Mouse (Mus musculus) right cerebral cortex, adult 18-20 months (tissue): ENCODE data around the gene Scarf1.

Source experiments
- DNase-seq: peaks from one replicate; pipeline ENCODE4 v3.0.0; 2022; ENCODE audit warnings: mixed read lengths

The Scarf1 gene

DNA sequence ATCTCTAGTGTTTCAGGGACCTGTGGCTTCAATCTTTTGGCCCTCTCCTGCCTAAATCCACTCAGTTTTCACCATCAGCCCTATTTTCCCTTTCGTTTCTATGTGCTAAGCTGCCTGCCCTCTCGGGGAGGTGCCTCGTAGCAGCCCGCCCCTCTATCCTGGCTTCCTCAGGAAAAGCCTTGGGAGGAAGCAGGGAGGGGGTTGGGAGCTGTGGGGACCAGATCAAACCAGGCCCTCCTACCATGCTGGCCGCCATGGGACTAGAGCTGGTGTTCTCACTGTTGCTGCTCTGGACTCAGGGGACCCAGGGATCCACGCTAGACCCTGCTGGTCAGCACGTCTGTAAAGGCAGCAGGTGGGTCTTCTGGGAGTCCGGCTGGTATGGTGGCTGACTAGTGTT is at the start of gene Scarf1:
Gene Scarf1 (plus strand): TSS at position 205 of the 400 bp plus-strand sequence.
- DNase-seq, result no peak

DNA sequence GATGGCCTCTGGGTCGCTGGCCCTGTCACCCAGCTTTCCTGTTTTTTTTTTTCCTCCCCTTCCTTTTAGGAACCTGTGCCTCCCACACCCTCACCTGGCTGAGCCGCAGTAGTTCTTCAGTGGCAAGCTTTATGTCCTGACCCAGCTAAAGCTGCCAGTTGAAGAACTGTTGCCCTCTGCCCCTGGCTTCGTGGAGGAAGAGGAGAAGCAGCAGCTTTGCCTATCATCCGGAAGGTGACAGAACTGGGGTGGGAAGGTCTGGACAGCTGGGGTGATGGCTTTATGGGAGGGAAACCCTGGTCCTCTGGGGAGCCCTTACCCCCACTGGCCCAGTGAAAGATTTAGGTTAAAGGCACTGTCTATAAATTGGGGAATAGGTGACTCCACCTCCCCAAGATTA is 49.7 kb upstream of the Scarf1 start:
- DNase-seq, result no peak

DNA sequence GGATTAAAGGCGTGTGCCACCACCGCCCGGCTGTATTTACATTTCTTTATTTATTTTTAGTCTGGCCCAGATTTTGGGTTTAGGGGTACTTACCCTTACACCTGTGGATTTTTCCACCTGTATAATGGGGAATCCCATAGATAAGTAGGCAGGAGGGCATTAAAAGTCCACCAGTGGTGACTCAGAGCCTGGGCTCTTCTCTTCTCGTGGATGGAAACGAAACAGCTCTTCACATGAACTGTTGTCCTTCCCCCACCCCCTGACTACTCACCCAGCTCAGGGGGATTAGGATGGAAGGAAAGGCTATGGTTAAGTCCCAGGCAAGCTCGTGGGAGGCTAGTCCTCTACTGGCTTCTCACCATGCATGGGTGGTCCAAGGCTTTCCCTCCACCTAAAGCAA is 48.9 kb upstream of the Scarf1 start:
- DNase-seq, result no peak

DNA sequence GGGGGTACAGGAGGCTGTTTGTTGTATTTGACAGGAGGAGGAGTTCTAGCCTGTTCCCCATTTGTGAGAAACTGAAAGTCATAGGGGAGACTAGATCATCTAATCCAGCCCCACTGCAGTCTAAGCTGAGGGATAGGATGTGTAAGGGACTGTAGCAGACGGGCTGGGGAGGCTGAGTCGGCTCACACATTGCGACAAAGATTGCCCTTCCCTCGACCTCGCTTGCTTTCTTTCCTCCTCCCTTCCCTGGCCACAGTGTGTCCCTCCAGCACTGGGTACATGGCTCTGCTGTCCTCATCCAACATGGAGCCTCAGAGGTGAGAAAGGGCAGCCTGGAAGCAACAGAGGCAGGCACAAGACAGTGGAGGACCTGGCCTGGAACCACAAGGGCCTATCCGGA is 48.3 kb upstream of the Scarf1 start:
- no peak for DNase-seq

DNA sequence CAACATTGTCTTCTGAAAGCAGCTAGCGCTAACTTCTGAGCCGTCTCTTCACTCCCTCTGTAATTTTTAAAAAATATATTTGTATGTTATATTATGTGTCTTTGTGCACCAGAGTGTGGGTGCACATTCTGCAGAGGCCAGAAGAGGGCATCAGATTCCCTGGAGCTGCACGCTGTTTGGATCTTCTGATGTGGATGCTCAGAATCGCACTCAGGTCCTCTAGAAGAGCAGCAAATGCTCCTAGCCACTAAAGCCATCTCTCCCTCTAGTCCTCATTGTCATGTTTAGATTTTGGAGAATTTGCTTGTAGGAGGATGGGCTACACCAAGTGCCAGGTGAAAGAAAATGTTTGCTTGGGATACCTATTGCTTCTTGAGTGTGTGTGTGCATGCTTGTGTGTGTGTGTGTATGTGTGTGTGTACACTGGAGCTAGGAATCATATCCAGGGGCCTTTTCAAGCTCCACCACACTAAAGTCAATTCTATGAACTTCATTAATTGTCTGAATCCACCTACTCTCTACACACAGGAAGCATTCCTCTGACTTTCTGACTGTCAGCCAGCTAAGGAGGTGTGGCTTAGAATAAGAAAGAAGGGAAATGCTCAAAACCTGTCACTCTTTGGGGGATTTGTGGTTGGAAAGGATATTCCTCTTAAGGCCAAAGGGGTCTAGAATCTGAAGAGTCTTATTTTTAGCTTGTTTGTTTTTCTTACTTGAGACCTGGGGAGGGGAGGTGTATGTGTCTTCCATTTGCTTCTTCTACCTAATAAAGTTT is 46.4 kb upstream of the Scarf1 start:
- DNase-seq, result no peak

DNA sequence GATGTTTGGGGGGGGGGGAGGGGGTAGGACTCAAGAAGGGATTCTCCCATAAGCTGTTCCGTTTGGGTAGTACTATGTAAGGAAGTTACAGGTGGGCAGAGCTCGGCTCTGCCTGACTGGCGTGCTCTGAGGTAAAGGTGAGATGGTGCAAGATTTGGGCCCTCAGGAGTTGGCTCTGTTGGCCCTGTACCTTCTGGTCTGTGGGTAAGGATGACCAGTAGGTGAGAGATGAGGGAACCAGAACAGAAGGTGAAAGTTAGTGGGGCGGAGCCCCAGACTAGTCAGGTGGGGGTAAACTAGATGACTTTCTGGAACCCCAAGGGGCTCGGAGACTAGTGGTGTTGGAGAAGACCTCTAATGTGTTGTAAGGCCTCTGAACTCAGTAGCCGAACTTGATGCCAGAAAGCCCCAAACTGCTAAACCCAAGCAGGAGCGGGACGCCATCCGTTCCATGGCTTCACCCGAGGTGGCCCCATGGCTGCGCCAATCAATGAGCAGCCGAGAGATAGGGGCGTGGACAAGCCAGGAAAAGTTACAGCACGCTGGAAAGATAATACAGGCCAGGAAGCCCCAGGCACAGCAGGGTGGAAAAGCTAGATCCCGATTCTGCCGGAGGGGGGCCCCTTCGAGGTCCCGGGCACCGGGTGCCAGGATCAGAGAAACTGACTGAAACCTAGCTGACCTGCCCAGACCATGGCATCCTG is 45.7 kb upstream of the Scarf1 start:
- no peak for DNase-seq

DNA sequence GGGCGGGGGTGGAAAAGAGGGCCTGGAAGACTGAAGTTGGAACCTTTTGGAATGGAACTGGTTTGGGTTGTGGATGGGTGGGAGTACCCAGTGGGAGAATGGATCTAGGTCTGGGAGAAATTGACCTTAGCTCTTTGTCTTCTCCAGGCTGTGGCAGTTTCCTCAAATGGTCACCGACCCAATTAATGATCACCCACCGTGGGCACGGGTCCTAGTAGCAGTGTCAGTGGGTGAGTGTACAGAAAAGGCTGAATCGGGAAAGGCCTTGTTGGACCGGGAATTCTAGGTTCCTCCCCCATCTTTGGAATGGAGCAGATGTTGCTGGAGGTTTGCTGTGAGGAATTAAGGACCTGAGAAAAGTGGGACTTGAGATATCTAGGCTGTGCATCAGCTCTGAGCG is 44.9 kb upstream of the Scarf1 start:
- no peak for DNase-seq

DNA sequence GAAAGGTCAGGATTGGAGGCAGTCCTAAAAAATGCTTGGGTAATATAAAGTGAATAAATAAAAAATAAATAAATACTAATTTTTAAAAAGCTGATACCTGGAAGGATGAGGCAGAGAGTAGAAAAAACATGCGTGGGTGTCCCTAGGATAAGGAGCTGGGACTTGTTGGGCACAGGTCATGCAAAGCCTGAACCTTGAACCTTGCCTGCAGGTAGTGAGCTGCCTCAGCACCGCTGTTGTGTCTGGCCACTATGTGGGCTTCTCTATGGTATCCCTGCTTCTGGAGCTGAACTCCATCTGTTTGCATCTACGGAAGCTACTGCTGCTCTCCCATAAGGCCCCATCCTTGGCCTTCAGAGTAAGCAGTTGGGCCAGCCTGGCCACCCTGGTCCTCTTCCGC is 44.1 kb upstream of the Scarf1 start:
- no peak for DNase-seq

DNA sequence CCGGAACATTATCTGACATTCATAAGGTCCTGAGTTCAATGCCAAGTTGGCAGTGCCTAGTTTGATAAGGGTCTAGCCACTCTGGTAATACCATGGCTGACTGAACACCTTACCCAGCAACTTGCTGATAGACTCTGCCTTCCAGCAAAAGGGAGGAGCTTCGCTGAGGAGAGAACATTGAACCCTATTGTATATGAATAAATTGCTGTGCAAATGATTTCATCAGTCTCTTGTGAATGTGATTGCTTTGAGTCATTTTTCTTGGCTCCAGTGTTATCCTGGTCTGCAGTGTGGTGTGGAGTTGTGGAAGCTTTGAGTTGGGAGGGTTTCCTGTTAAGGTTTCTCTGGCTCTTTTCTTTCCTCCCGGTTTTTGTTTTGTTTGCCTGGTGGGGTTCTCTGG is 42.7 kb upstream of the Scarf1 start:
- no peak for DNase-seq

DNA sequence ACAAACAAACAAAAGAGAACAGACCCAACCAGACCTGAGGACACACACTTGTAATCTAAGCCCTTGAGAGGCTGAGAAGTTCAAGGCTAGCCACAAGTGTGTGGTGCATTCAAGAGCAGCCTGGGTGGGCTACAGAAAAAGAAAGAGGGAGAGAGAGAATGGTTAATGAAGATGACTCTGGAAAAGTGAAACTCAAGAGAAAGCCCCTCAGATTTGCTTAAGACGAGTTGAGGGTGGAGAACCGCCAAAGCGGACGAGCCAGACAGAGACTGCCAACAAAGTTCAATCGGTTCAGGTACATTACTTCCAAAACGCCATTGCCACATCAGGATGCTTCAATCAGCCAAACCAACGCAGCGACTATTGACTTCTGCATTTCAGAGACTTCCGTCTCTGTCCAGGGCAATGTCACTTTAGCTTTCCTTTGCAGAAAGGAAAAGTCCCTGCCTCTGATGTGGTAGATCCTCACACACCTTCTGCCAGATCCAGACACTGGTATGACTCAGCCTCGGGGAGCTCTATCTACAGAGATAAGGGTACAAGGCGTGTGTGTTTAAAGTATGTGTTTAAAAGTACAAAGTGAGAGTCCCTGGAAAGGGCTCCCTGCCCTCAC is 40.8 kb upstream of the Scarf1 start:
- no peak for DNase-seq

DNA sequence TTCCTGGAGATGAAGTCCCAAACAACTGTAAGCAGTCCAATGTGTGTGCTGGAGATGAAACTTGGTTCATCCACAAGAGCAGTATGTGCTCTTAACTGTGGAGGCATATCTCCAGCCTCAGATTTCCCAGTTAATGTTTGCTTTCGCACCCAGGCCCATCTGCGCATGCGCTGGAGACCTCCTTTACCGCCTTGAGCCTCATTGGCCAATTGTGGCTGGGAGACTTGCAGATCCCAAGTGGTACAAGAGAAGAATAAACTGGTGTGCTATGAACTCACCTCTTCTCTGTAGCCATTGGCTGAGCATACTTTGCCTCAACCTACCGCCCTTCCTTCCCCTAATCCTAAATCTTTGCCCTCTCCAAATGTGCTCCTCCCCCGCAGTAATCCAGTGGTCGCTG is 40.0 kb upstream of the Scarf1 start:
- DNase-seq, result no peak

DNA sequence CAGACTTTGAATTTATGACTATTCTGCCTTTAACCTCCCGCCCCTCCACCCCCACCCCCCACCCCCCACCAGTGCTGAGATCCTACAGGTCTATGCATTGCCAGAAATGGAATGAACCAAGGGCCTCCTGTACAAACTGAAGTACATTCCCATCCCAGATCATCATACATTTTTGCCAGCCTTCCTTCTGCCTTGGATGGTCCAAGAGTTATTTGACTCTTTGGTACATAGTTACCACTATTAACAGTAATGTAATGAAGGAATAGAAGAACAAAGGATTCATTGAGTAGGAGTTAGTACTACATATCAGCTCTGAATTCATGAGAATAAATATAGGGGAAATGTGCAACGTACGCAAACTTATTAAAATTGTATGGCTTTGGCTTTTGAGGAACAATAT is 27.1 kb upstream of the Scarf1 start:
- no peak for DNase-seq

DNA sequence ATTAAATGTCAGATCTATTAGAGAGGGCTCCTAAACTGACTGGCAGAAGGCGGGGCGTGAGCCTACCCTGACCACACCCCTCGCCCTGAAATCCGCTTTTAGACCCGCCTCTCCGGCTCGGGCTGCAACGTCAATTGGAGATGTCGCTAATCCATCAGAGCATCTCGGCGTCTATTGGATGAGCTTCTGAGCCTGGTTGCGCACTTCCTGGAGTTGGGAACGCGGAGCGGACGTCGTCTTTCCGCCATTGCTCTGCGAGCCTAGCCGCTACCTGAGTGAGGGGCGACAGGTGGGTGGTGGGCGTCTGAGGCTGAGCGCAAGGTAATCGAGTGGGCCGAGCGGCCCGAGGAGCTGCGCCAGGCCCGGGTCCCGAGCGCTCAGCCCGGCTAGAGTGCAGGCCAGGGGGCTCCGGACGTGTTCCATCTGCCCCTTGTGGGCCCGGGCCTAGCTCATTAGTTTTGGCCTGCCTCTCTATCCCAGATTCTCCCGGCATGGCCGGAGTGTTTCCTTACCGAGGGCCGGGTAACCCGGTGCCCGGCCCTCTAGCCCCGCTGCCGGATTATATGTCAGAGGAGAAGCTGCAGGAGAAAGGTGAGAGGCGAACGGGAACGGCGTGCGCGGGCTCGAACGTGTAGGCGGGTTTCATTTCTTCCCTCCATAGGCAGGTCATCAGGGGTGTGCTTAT is 26.6 kb upstream of the Scarf1 start, which contains the start of gene Prpf8:
Gene Prpf8 (plus strand): TSS at position 216 of the 685 bp plus-strand sequence.
- peak; percentile 99 for DNase-seq

DNA sequence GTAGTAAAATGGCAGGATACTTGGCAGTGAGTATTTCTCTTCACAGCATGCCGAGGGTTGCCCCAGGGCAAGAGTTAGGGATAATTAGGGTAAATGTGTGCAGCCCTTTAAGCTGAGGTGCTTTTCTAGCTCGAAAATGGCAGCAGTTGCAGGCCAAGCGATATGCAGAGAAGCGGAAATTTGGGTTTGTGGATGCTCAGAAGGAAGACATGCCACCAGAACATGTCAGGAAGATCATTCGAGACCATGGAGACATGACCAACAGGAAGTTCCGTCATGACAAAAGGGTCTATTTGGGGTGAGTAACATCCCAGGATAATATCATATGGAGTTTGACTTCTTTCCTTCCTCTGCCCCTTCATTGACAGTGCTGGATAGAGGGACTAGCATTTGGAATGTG is 25.8 kb upstream of the Scarf1 start:
- no peak for DNase-seq

DNA sequence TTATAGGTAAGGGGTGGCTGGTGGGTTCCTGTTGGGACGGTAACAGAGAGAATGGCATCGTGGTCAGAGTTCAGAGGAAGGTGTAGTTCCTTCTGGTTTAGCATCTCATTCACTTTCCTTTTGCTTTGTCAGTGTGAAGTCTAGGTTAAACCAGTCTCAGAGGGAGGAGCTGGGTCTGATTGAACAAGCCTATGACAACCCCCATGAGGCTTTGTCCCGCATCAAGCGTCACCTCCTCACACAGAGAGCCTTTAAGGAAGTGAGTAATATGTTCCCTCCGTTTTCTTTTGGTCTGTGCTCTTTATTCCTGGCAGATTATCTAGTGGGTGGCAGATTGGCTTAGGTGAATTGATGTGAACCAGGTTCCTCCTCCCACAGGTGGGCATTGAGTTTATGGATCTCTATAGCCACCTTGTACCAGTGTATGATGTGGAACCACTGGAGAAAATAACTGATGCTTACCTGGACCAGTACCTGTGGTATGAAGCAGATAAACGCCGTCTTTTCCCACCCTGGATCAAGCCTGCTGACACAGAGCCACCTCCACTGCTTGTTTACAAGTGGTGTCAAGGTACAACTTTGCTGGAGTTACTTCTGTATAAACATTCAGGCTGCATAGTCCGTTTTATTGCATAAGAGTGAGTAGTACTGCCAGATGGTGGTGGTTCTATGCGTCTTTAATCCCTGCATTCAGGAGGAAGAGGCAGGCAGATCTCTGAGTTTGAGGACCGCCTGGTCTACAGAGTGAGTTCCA is 18.9 kb upstream of the Scarf1 start:
- no peak for DNase-seq

DNA sequence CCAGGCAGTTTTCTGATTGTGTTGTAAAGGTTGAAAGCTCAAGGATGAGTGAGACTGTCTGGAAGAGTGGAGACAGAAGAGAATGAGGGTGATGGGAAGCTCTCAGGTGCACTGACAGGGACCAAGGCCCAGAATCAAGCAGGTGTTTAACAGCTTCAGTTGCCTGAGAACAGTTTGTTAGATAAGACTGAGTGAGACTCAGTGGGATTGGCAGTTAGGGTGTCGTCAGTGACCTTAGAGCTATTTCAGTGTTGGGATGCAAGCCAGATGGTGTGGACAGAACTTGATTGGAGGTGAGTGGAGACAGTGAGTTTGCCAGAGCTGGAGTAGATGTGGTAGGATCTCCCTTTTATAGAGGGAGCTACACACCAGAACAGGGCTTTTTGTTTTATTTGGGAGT is 15.2 kb upstream of the Scarf1 start:
- DNase-seq, result no peak

DNA sequence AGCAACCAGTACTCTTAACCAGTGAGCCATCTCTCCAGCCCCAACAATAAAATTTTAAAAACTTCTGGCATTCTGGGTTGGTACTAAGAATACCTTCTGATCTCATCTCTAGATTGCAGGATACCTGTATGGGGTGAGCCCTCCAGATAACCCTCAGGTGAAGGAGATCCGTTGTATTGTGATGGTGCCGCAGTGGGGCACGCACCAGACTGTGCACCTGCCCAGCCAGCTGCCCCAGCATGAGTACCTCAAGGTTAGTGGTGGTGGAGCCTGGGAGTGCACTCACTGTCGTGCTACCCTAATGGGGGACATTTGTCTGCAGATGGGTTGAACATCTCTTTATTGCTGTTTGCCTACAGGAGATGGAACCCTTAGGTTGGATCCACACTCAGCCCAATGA is 5.2 kb upstream of the Scarf1 start:
- no peak for DNase-seq

DNA sequence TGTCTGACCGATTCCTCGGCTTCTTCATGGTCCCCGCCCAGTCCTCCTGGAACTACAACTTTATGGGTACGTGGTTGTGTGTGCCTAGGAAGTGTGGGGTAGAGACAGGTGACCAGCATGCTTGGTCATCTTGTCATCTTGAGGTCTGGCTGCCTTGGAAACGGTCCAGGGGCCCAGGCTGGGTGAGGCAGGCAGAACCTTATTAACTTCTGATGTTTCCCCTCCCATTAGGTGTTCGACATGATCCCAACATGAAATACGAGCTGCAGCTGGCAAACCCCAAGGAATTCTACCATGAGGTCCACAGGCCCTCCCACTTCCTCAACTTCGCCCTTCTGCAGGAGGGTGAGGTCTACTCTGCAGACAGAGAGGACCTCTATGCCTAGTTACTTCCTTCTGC is 4.4 kb upstream of the Scarf1 start:
- DNase-seq, result no peak

DNA sequence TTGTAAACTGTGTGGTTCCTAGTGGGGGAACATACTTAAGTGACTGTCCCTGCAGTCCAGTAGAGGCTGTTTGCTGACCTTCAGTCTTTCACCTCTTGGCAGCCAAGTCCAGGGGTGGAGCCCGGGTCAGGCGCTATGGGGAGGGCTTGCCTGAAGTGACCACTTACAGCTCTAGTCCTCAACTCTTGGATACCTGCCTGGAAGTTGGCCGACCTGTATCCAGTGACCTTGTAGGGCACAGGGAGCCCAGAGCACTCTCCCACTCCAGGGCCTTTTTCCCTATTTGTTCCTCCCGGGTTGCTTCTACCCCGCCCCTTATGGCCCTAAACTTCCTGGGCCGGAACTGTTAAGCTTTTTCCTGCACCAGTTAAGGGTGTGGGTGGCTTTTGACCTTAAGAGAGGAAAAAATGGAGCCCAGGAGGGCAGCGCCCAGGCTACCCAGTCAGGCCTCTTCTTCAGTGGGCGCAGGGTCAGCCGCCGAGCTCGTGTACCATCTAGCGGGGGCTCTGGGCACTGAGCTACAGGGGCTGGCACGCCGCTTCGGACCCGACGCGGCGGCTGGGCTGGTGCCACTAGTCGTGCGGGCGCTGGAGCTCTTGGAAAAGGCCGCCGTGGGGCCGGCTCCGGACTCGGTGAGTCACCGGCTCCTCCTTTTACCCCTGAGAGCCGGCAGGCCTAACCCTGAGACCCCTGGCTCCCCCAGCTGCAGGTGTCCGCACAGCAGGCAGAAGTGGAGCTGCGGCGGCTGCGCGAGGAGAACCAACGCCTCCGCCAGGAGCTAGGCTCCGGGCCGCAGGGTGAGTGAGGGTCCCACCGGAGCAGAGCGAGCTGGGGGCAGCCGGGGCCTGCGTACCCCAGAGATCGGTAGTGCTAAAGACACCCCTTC is 3.4 kb upstream of the Scarf1 start, which contains the start of gene Rilp:
Gene Rilp (plus strand): TSS at position 354 of the 886 bp plus-strand sequence.
- no peak for DNase-seq

DNA sequence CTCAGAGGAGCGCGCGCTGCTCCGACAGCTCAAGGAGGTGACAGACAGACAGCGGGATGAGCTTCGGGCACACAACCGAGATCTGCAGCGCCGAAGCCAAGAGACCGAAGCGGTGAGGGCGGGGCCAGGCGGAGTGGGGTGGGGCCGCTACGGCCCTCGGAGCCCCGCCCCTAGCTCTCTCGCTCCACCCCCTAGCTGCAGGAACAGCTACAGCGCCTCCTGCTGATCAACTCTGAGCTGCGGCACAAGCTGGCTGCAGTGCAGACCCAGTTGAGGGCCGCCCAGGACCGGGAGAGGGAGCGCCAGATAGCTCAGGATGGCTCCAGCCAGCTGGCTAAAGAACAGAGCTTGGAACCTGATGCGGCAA is 2.7 kb upstream of the Scarf1 start:
- DNase-seq, result peak; percentile 90

DNA sequence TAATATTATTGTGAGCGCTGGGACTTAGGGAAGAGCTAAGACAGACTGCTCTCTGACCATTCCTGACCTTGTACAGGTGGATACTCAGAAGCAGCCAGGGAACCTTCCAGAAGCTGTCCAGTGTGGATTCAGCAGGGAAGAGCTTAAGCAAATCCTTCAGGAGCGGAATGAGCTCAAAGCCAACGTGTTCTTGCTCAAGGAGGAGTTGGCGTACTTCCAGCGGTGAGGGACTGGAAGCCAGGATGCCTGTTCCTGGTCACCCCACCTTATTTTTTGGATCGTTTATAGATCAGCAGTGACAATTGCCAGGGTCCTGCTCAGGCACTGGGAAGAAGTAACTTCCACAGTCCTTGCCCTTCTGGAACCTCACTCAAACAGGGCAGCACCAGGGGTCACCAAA is 2.1 kb upstream of the Scarf1 start:
- no peak for DNase-seq
